Mouse (Mus musculus): Measurements from ENCODE around the gene Cox6b2. TPM values are rescaled to one million over a fixed set of nuclear protein-coding genes. Genes with fewer than 3 reads are reported as not detected.
"Not testable (repeated sequence)": the region's sequence is repeated elsewhere in the genome, so short reads cannot be mapped to it uniquely, and the experiment has no call there.

Gene Cox6b2
- total RNA-seq (2017) = not detected in 2 replicates

GRCm38 (mm10) chr7:4752821-4753570 is at the start of gene Cox6b2:
Gene Cox6b2 (minus strand): TSS chr7:4753094.
- peak; percentile 47; the same call in 1 of the 2 replicates for ATAC-seq (ENCODE audit: extremely low read depth, insufficient number of reproducible peaks, low FRiP score, poor library complexity, severe bottlenecking)

GRCm38 (mm10) chr7:4802247-4802646 is 49.4 kb upstream of the Cox6b2 start:
- no peak for ATAC-seq (ENCODE audit: extremely low read depth, insufficient number of reproducible peaks, low FRiP score, poor library complexity, severe bottlenecking)

GRCm38 (mm10) chr7:4795767-4796433 is 43.0 kb upstream of the Cox6b2 start:
- ATAC-seq (ENCODE audit: extremely low read depth, insufficient number of reproducible peaks, low FRiP score, poor library complexity, severe bottlenecking) = 0 out of 2 replicates have a peak, but pooled peaks have one; percentile 13

GRCm38 (mm10) chr7:4794631-4795168 is 41.8 kb upstream of the Cox6b2 start:
- ATAC-seq (ENCODE audit: extremely low read depth, insufficient number of reproducible peaks, low FRiP score, poor library complexity, severe bottlenecking) = no peak

GRCm38 (mm10) chr7:4793674-4794073 is 40.8 kb upstream of the Cox6b2 start:
- ATAC-seq (ENCODE audit: extremely low read depth, insufficient number of reproducible peaks, low FRiP score, poor library complexity, severe bottlenecking) = no peak

GRCm38 (mm10) chr7:4793248-4793647 is 40.4 kb upstream of the Cox6b2 start:
- not testable (repeated sequence) for ATAC-seq (ENCODE audit: extremely low read depth, insufficient number of reproducible peaks, low FRiP score, poor library complexity, severe bottlenecking)

GRCm38 (mm10) chr7:4792278-4793212 is 39.7 kb upstream of the Cox6b2 start, which contains the start of gene Rpl28:
Gene Rpl28 (plus strand): TSS chr7:4792874.
- ATAC-seq (ENCODE audit: extremely low read depth, insufficient number of reproducible peaks, low FRiP score, poor library complexity, severe bottlenecking) = peak; percentile 97

GRCm38 (mm10) chr7:4789436-4789935 is 36.6 kb upstream of the Cox6b2 start, which contains the start of gene Tmem238:
Gene Tmem238 (minus strand): TSS chr7:4789656.
- no peak for ATAC-seq (ENCODE audit: extremely low read depth, insufficient number of reproducible peaks, low FRiP score, poor library complexity, severe bottlenecking)

- no peak for ATAC-seq (ENCODE audit: extremely low read depth, insufficient number of reproducible peaks, low FRiP score, poor library complexity, severe bottlenecking)
These were observed 35.9 kb upstream of the Cox6b2 start for GRCm38 (mm10) chr7:4788499-4789435.

- no peak for ATAC-seq (ENCODE audit: extremely low read depth, insufficient number of reproducible peaks, low FRiP score, poor library complexity, severe bottlenecking)
These were observed 30.9 kb upstream of the Cox6b2 start for GRCm38 (mm10) chr7:4783667-4784268.

- ATAC-seq (ENCODE audit: extremely low read depth, insufficient number of reproducible peaks, low FRiP score, poor library complexity, severe bottlenecking) = no peak
These were observed 29.9 kb upstream of the Cox6b2 start, which contains the start of the genes Il11 and Tmem190 for GRCm38 (mm10) chr7:4782759-4783158. Gene Il11 (minus strand): TSS chr7:4782859. Gene Tmem190 (plus strand): TSS chr7:4782937.

GRCm38 (mm10) chr7:4782130-4782529 is 29.2 kb upstream of the Cox6b2 start:
- no peak for ATAC-seq (ENCODE audit: extremely low read depth, insufficient number of reproducible peaks, low FRiP score, poor library complexity, severe bottlenecking)

- ATAC-seq (ENCODE audit: extremely low read depth, insufficient number of reproducible peaks, low FRiP score, poor library complexity, severe bottlenecking) = no peak
These were observed 27.0 kb upstream of the Cox6b2 start for GRCm38 (mm10) chr7:4779921-4780320.

GRCm38 (mm10) chr7:4777851-4778637 is 25.1 kb upstream of the Cox6b2 start:
- ATAC-seq (ENCODE audit: extremely low read depth, insufficient number of reproducible peaks, low FRiP score, poor library complexity, severe bottlenecking) = no peak

GRCm38 (mm10) chr7:4776861-4777830 is 24.3 kb upstream of the Cox6b2 start:
- ATAC-seq (ENCODE audit: extremely low read depth, insufficient number of reproducible peaks, low FRiP score, poor library complexity, severe bottlenecking) = no peak
